Mouse (Mus musculus) large intestine, adult 2 months (tissue): ENCODE measurements around the gene Tnfaip2. TPM values are rescaled to one million over a fixed set of nuclear protein-coding genes. Genes with fewer than 3 reads are reported as not detected.

ENCODE experiments used
- DNase-seq: peaks from one replicate; pipeline ENCODE4 v3.0.0-alpha.2; 2012; ENCODE audit warnings: low read depth, low spot score
- WGBS: fragments of 180-500 bp; shearing (Covaris S2); methylation state at CpG from one replicate; pipeline ENCODE4 v1.1.7; 2018; 5-methylcytosine and 5-hydroxymethylcytosine counted together
- polyA plus RNA-seq: library from polyadenylated mRNA; depleted of rRNA; stranded (reverse); fragments of >200 nt; gene quantifications from 2 replicates; pipeline ENCODE4 v1.2.3, GENCODE M21; 2012

Gene Tnfaip2
- polyA plus RNA-seq, 1 experiment = 18.0 TPM

- 19% methylated on average over 29 of the region's 29 CpGs for WGBS
- DNase-seq = no peak
These were observed 16.3 kb upstream of the Tnfaip2 start for GRCm38 (mm10) chr12:111425789-111426460.

DNA sequence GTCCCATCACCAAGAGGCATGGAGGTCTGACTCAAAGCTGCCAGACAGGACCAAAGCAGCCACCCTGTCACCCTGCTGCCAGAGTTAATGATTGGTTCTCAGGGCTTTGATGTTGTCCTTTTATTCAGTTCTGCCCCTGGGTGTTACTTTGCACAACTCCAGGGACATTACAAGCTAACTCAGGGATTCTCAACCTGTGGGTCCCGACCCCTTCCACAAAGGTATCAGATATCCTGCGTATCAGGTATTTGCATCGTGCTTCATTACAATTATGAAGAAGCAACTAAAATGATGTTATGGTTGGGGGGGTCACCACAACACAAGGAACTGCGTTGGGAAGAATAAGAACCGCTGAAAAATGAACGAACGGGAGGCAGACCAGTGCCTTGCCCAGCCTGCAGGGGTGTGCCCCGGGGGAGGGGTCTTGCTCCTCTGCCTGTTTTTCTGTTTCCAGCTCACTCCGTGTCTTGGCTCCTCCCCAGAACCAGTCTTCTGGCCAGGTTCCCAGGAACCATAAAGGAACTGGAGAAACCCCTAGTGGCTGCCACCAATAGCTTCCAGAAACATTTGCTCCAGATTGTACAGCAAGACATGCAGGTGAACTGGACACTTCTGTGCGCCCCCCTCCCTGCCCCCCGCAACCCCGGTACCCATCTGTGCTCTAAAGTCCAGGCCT is 14.7 kb upstream of the Tnfaip2 start:
- peak; percentile 60 for DNase-seq
- WGBS = 25% methylated on average over 12 of the region's 12 CpGs

GRCm38 (mm10) chr12:111428364-111428763 is 13.9 kb upstream of the Tnfaip2 start:
- DNase-seq = no peak
- 25% methylated on average over 8 of the region's 8 CpGs for WGBS

GRCm38 (mm10) chr12:111428961-111429911 is 13.0 kb upstream of the Tnfaip2 start:
- WGBS = 2% methylated on average over 40 of the region's 40 CpGs
- DNase-seq = no peak

- 40% methylated on average over 27 of the region's 27 CpGs for WGBS
- DNase-seq = no peak
These were observed 12.0 kb upstream of the Tnfaip2 start for GRCm38 (mm10) chr12:111430049-111430867.

DNA sequence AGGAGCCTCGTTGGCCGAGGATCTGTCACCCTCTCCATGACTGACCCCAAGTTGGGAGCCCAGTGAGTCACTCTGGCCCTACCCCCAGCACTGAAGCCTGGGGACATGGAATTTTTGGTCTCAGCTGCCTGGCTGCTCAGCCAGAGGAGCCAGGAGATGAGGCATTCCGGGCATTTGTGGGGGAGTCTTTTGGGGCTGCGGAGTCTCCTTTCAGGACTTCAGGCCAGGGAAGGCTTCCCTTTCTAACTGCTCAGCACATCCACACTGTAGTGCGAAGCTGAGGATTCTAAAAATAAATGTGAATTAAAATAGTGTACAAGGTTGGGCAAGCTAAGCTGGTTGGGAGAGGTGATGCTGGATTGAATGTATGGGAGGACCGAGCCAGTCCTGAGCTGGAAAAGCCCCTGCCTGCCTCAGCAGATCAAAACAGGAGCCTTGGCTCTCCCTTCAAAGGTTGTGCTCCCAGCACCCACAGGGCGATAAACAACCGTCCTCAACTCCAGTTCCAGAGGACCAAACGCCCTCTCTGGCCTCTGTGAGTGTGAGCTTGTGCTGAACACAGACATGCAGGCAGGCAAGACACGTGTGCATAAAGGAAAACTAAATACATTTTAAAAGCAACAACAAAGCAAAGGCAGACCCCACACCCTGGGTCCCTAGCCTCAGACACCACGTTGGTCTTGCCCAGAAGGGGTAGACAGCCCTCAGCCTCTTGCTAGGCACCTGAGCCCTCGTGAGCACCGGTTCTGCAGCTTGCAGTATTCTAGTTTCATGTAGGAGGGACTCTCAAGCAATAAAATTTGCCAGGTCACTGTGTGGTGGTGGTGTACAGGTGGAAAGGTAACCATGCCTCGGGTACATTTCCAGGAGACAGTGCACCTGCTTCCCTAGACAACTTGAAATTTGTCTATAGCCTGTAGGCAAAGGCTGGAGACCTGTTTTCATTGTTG is 11.1 kb upstream of the Tnfaip2 start:
- no peak for DNase-seq
- 47% methylated on average over 14 of the region's 14 CpGs for WGBS

GRCm38 (mm10) chr12:111432097-111432496 is 10.2 kb upstream of the Tnfaip2 start:
- DNase-seq = no peak
- 28% methylated on average over 4 of the region's 4 CpGs for WGBS

- WGBS = 72% methylated on average over 5 of the region's 5 CpGs
These were observed 9.4 kb upstream of the Tnfaip2 start for GRCm38 (mm10) chr12:111432751-111433331.

DNA sequence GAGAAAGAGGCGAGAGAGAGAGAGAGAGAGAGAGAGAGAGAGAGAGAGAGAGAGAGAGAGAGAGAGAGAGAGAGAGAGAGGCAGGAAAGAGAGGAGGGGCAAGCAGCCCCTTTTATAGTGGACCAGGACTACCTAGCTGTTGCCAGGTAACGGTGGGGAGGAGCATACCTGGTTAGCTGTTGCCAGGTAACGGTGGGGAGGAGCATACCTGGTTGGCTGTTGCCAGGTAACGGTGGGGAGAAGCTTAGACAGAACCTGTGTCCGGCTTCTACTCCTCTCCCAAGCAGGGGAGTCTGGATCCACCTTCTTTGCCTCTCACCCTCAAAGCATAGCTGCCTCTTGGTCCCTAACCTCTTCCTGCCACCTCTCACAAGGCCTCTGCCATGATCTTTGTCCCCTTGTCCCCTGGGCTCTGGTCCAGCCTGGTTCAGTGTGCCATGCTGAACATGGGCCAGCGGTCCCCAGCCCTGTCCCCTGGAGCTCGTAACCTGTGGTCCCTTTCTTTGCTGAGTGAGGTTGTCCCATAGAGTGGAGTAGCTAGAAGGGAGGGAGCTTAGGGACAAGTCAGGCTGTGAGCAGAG is 8.0 kb upstream of the Tnfaip2 start:
- no peak for DNase-seq
- WGBS = 51% methylated on average over 7 of the region's 7 CpGs

More at GRCm38 (mm10) chr12:111432751-111433331, 9.4 kb upstream of the Tnfaip2 start:
- no peak for DNase-seq

DNA sequence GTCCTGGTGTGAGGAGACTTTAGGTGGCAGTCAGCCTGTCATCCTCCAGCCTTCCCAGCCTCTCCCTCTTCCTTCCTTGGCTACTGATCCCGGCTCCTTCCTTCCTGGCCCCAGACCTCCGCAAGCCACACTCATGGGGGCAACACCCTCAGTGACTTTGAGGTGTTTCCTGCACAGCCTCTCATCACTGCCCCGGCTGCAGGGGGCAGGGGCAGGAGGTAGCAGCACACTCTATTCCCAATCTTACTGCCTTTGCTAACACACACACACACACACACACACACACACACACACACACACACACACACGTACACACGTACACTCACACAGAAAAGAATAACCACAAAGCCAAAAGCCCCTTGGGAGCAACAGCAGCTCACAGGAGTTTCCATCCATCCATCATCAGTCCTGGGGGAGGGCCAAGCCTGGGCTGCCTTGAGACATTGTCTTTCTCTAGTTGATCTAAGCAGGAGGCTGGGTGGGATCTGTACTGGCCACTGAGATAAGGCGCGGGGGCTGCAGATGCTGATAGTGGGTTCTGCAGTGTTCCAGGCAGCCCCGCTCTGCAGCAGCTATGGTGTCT is 7.4 kb upstream of the Tnfaip2 start:
- DNase-seq = no peak
- 56% methylated on average over 8 of the region's 8 CpGs for WGBS

- DNase-seq = no peak
- WGBS = 77% methylated on average over 3 of the region's 3 CpGs
These were observed 6.1 kb upstream of the Tnfaip2 start for GRCm38 (mm10) chr12:111436170-111436569.

DNA sequence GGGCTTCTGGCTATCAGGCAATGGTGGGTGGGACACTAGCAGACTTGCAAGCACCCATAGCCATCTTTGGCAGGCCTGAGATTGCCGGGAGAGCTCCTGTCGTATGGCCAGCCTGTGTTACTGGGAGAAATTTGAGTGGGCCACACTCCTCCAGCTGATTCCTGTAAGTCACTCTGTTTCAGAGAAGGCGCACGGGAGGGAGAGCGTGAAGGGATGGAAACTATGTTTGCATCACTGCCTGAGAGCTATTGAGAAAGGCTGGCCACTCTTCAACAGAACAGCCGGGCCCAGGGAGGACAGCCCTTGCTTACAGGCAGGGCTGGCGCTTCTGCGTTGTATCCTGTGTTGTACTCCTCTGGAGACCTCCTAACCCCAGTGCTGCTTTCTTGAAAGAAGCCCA is 5.6 kb upstream of the Tnfaip2 start:
- no peak for DNase-seq
- 60% methylated on average over 8 of the region's 8 CpGs for WGBS

DNA sequence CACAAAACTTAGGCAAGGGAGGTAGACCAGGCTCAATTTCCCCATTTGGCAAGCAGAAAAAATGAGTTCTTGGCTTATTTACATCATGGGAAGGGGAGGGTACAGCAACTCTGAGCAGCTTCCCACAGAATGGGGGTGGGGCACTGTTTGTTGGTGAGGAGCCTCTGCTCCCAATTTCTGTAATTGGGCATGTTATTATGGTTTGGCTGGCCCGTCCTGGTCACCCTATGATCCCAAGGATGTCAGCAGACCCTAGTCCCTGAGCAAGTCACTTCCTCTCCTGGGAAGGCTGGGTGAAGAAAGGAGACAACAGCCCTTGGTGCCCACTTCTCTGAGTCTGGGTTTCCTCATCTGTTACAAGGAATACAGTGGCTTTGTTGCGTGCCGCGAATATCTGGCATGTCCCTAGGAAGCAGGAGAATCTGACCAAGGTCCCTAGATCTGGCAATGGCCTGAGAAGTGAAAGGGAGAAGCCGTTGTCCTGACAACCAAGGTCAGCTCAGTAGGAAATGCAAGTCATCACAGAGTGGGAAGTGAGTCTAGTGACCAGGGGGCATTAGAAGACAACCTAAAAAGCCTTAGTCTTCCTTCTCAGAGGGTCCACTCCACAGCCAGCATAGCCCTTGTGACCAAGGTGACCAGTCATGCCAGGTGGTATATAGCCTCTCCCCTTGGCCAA is 4.9 kb upstream of the Tnfaip2 start:
- 39% methylated on average over 5 of the region's 5 CpGs for WGBS
- no peak for DNase-seq

DNA sequence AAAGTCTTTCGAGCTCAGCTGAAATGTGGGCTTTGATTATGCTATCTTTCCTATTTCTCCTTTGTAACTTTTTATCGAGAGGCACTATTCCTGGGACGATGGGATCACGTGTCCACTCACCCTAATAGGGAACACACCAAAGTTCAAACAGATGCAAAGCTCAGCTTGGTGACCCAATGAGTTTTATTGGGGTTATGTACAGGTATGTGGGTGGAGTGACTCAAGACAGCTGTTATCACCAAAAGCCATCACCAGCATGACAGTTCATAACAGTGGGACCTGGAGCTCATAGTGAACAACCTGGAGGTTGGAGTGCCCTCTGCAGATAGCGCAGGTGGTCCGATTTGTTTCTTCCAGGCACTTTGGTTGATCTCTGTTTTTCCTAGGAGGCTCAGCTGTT is 3.4 kb upstream of the Tnfaip2 start:
- 45% methylated on average over 6 of the region's 6 CpGs for WGBS
- DNase-seq = no peak

DNA sequence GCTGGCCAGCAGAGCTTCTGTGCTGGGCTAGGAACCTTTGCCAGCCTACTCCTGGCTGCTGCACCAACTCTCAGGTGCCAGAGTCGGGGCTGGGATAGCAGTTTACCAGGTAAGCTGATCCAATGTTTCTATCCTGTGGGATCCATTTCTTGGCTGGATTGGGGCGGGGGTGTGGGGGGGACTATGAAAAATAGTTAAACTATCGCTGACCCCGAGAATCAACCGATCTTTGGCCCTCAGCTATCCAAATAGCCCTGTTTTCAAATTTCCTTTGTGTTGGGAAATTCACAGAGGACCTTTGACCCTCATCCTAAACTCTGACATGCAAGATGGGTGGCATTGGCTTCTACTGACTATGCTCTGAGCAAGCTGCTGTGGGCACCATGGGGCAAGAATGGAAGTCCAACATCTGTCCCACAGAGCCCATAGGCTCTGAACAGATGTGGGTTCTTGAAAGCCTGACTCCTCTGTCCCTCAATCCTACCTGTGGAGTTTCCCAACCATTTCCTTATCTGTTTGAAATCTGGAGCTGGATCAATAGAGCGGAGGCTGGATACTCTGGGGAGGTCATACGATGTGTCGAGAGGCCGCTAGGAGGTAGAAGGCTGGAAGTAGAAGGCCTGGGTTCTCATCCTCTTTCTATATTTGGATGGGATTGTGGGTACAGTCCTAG is 1.4 kb upstream of the Tnfaip2 start:
- no peak for DNase-seq
- WGBS = 82% methylated on average over 9 of the region's 9 CpGs

DNA sequence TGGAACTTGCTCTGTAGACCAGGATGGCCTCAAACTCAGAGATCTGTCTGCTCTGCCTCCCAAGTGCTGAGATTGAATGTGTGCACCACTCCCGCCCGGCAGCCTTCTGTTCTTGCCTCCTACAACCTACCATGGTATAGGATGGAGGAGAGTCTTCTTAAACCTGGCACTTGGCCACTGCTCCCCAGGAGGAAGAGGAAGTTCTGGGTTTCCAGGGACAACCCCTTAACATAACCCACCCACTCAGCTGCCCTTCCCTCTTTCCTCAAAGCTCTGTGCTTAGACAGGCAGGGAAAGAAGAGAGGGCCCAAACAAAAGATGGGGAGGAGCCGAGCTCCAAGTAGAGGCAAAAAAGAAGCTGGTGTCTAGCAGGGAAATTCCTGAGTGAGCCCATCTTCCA is 746 bp upstream of the Tnfaip2 start:
- 68% methylated on average over 3 of the region's 3 CpGs for WGBS
- no peak for DNase-seq
